In the genomic region with DNA sequence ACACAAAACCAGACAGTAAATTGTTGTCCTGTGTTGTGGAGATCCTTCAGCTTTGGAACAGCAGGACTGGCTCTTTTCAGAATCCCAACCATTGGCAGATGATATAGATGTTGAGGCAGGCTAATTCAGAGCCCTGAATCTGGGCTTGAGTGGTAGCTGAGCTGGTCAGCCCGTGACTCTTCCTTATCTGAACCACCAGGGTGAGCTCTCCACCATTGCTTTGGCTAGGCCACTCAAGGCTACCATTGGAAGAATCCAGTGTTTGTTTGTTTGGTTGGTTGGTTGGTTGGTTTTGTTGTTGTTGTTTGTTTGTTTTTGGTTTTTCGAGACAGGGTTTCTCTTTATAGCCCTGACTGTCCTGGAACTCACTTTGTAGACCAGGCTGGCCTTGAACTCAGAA, we compare ENCODE assay signal across 9 mouse cellular contexts. TPM values are rescaled to one million over a fixed set of nuclear protein-coding genes. Genes with fewer than 3 reads are reported as not detected.
DNase-seq lines count a peak whose midpoint lies in the region; ATAC-seq and TF ChIP-seq lines count a peak whose summit lies in the region.
"Had no signal": no experiment of that assay in that cellular context is flagged by ENCODE, and none has a peak within 500 bp of the region (broad histone marks: within the 10 kb centered on the region; RNA-seq: fewer than 3 reads in every experiment).

No protein-coding gene starts in this region.

- peak; percentile 66 for ATAC-seq in erythroblast, adult 5-6 weeks (replicated peaks; ENCODE audit: low FRiP score, poor library complexity, severe bottlenecking)
- ATAC-seq in hindbrain, embryonic 14.5 days (ENCODE audit: low FRiP score), result no peak

- peak; percentile 6 to 12 for DNase-seq in heart, postnatal 10 days
- no peak for DNase-seq in heart, postnatal 25 days (ENCODE audit: low spot score)
- peak; percentile 10 for DNase-seq in lung, postnatal 25 days (ENCODE audit: low spot score)
- no peak for DNase-seq in ovary, postnatal 14 days (ENCODE audit: low spot score)
- no peak for DNase-seq in frontal cortex, postnatal 25 days (ENCODE audit: low spot score in 2 of 2)
- DNase-seq in hindbrain, embryonic 14.5 days (ENCODE audit: low spot score), result no peak

- no peak overlapping the region for H3K27ac ChIP-seq in ES-Bruce4 (ENCODE audit: insufficient read depth, low read length)
- H3K27ac ChIP-seq in hindbrain, embryonic 14.5 days, result no peak overlapping the region
- H3K27ac ChIP-seq: limb, embryonic 15.5 days had no signal

- no peaks in the 10 kb centered on the region for H3K9me3 ChIP-seq in ES-Bruce4 (replicated peaks; ENCODE audit: control insufficient read depth, insufficient read depth, low read length, poor library complexity, severe bottlenecking)
- no peaks in the 10 kb centered on the region for H3K9me3 ChIP-seq in hindbrain, embryonic 14.5 days (ENCODE audit: control insufficient read depth, low read length)
- H3K9me3 ChIP-seq: limb, embryonic 15.5 days had no signal

- no peaks in the 10 kb centered on the region for H3K4me1 ChIP-seq in ES-Bruce4 (ENCODE audit: control insufficient read depth, insufficient read depth, low read length)
- no peaks in the 10 kb centered on the region for H3K4me1 ChIP-seq in hindbrain, embryonic 14.5 days (replicated peaks; ENCODE audit: control insufficient read depth, insufficient read depth, low read length)
- H3K4me1 ChIP-seq: limb, embryonic 15.5 days had no signal

- 87% methylated on average over 2 of the region's 2 CpGs for WGBS in hindbrain, embryonic 14.5 days

- H3K4me3 ChIP-seq in ES-Bruce4 (ENCODE audit: low read depth, low read length), result no peak overlapping the region
- no peak overlapping the region for H3K4me3 ChIP-seq in hindbrain, embryonic 14.5 days (replicated peaks; ENCODE audit: low read length)
- H3K4me3 ChIP-seq: limb, embryonic 15.5 days had no signal

- H3K4me2 ChIP-seq in hindbrain, embryonic 14.5 days (replicated peaks), result no peak overlapping the region
- H3K4me2 ChIP-seq: limb, embryonic 15.5 days had no signal

- no peak for TF ChIP-seq POLR2A in ES-Bruce4 (IDR thresholded peaks at IDR 0.05; ENCODE audit: insufficient read depth, low read length)

- peak; percentile 19 for TF ChIP-seq CTCF in ES-Bruce4 (IDR thresholded peaks at IDR 0.05; ENCODE audit: low read depth, low read length)

- H3K9ac ChIP-seq in ES-Bruce4 (ENCODE audit: low read depth, poor library complexity, severe bottlenecking), result no peak overlapping the region
- no peak overlapping the region for H3K9ac ChIP-seq in hindbrain, embryonic 14.5 days
- H3K9ac ChIP-seq: limb, embryonic 15.5 days had no signal

- no peak for TF ChIP-seq EP300 in ES-Bruce4 (IDR thresholded peaks at IDR 0.05; ENCODE audit: insufficient read depth, low read depth, low read length)

- no peaks in the 10 kb centered on the region for H3K27me3 ChIP-seq in ES-Bruce4 (ENCODE audit: control insufficient read depth, insufficient read depth, low read length, poor library complexity, severe bottlenecking)
- no peaks in the 10 kb centered on the region for H3K27me3 ChIP-seq in hindbrain, embryonic 14.5 days (ENCODE audit: control insufficient read depth, insufficient read depth, low read length)
- H3K27me3 ChIP-seq: limb, embryonic 15.5 days had no signal

- intact Hi-C loops in heart, postnatal 10 days (cut with DNase I), result loop anchor here (2.0 kb wide), 1 partner anchor 115 kb away; no protein-coding TSS in a partner anchor
- intact Hi-C loops in heart, postnatal 25 days (cut with DNase I), result loop anchor here (1.0 kb wide), 1 partner anchor 116 kb away; no protein-coding TSS in a partner anchor

- H3K36me3 ChIP-seq in ES-Bruce4 (ENCODE audit: control insufficient read depth, insufficient read depth, low read length, poor library complexity, severe bottlenecking), result no peaks in the 10 kb centered on the region
- H3K36me3 ChIP-seq in hindbrain, embryonic 14.5 days (replicated peaks; ENCODE audit: control insufficient read depth, insufficient read depth), result peaks cover 12% of the 10 kb centered on the region
- H3K36me3 ChIP-seq: limb, embryonic 15.5 days had no signal

RNA-seq across cellular contexts. Expression of a gene that starts 41.0 kb away (rescaled TPM):
- total RNA-seq in heart, postnatal 10 days (2021), result 10 to 100 TPM; 19.9 to 20.5 TPM
- total RNA-seq in heart, postnatal 25 days (2021), result 10 to 100 TPM; 11.8 to 13.9 TPM
- 28.0 and 30.1 TPM in 2 replicates for polyA plus RNA-seq in ES-Bruce4 (2011; ENCODE audit: insufficient read depth, insufficient read length, low read depth, missing spikeins)
- total RNA-seq in erythroblast, adult 5-6 weeks (2015; ENCODE audit: low replicate concordance), result 13.1 and 21.7 TPM in 2 replicates
- total RNA-seq in erythroblast, adult 5-6 weeks (2017; ENCODE audit: low replicate concordance), result 26.2 and 45.4 TPM in 2 replicates
- 93.2 and 98.8 TPM in 2 replicates for polyA plus RNA-seq in hindbrain, embryonic 14.5 days (2014; fragmentation: Nextera tagmentation; extraction: Ambion mirVana)

RNA-seq across cellular contexts. Expression of a gene that starts 51.5 kb away (rescaled TPM):
- total RNA-seq in heart, postnatal 10 days (2021), result 10 to 100 TPM; 18.2 to 18.7 TPM
- total RNA-seq in heart, postnatal 25 days (2021), result 10 to 100 TPM; 24.0 to 25.3 TPM
- polyA plus RNA-seq in ES-Bruce4 (2011; ENCODE audit: insufficient read depth, insufficient read length, low read depth, missing spikeins), result 3.4 and 4.3 TPM in 2 replicates
- total RNA-seq in erythroblast, adult 5-6 weeks (2015; ENCODE audit: low replicate concordance), result 7.1 and 7.7 TPM in 2 replicates
- 16.4 and 20.8 TPM in 2 replicates for total RNA-seq in erythroblast, adult 5-6 weeks (2017; ENCODE audit: low replicate concordance)
- polyA plus RNA-seq in hindbrain, embryonic 14.5 days (2014; fragmentation: Nextera tagmentation; extraction: Ambion mirVana), result 19.2 and 20.0 TPM in 2 replicates

Comparison
In these comparisons a context has a peak if more than half of its experiments do, and no peak if none do; other contexts are left out.
1. DNase-seq: peak in heart, postnatal 10 days (2 of 2) and lung, postnatal 25 days (single experiment); none in heart, postnatal 25 days (single experiment), ovary, postnatal 14 days (single experiment), frontal cortex, postnatal 25 days (0 of 2) and hindbrain, embryonic 14.5 days (single experiment).